Mouse (Mus musculus) ZHBTc4 (cell line): ENCODE results near the gene Mamdc2.
"Not testable (repeated sequence)": the region's sequence is repeated elsewhere in the genome, so short reads cannot be mapped to it uniquely, and the experiment has no call there.

Experiments
- DNase-seq: peaks from one replicate; pipeline ENCODE4 v3.0.0-alpha.2; 2011; ENCODE audit warnings: low read depth, low spot score

Mamdc2 gene

GRCm38 (mm10) chr19:23447988-23448497 is at the start of gene Mamdc2:
TSS of gene Mamdc2 (minus strand) at chr19:23448442.
- DNase-seq: peak; percentile 24

DNA sequence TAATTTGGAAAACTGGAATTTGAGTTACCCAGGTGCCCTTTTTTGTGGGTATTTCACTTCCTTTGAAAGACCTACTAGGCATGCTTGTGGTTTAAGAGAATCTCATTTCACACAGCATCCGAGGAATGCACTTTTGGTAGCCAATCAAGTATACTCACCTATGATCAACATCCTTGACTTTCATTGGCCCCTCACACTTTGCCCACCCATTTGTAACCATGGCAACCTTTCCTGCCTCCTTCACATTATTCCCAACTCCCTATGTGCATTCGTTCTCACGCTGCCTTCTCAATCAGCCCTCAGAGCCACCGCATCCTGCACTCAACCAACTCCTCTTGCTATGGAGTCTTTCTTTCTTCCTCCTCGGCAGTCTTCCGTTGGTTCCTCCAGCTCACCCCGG is 49.8 kb upstream of the Mamdc2 start:
- DNase-seq: peak; percentile 78

DNA sequence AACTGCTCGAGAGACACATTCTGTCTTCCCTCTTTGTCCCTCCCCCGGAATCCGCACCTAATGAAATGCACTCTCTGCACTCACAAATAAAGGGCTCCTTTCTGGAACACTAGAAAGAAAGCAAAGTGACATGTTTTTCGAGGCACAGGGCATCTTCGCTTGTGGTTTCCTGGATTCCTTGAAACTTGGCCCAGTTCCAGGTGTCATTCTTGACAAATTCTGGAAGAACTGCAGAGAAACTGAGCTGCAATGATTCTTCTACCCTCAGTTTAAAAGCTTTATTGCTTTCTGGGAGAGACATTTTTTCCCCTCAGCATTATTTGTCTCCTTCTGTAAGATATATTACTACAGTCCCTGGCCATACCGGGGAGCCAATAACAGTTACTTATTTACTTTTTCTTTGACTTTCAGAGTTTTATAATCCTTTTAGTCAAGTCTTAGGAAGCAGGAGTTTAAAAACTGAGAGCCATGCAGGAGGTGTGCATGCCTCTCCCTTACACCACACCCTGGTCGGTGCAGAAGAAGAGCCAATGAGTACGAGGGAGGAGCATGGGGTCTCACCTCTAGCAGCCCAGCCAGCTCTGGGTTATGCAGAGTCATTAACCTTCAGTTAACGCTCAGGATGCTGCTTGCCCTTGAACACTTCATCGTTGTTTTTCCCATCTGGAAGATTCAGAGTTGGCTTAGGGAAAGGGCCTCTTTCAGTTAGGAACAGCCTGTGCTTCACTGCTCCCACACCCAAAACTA is 49.1 kb upstream of the Mamdc2 start:
- DNase-seq: peak; percentile 44

DNA sequence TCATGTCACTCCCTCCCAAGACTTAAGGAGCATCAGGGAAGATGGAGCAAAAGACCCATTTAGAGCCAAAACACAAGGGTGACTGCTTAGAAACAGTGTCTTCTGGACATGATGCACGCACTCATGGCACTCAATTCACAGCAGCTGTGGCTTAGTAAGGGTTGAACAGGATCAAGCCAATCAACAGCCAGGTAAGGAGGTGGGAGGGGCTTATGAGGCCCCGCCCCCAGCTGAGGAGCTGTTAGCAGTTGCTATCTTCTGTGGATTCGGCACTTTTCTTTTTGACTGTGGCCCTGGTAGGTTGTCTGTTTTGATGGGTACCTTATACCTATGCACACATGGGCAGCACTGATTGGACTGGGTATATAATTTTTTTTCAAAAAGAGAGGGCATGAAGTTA is 48.3 kb upstream of the Mamdc2 start:
- DNase-seq: peak; percentile 73

- DNase-seq: no peak
These were observed 44.4 kb upstream of the Mamdc2 start for GRCm38 (mm10) chr19:23492663-23493062.

DNA sequence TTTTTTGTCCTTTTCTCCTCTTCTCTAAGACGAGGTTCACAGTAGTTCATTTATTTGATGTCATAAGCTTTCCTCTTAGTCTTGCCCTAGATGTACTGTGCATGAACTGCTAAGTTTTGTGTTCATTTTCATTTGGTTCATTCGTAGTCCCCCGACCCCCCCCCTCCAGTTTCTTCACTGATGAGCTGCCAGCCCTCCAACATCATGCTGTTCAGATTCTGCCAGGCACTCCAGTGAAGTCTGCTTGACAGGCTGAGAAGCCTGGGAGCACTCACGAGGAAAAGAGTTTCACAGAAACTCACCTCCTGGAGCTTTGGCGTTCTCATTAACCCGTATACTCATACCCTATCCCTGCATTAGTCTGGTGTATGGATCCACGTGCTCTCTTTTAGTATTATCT is 42.5 kb upstream of the Mamdc2 start:
- not testable (repeated sequence) for DNase-seq

DNA sequence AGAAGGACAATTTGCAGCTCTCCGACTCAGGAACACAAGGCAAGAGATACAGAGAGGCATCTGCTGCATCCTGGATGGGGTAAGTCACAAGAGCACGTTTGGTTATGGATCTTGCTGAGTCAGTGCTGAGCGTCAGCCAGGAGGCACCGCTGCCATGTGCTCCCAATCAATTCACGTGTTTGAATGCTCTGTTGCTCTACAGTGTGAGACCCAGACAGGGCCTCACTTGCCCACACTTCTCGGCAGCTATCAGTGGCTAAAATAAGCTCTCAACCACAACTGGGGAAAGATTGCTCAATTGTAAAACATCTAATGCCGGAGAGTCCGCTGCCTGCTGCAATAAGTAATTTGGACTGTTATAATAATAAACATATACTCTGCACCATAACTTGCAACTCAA is 41.5 kb upstream of the Mamdc2 start:
- DNase-seq: no peak

GRCm38 (mm10) chr19:23487421-23487820 is 39.2 kb upstream of the Mamdc2 start:
- no peak for DNase-seq

GRCm38 (mm10) chr19:23486631-23487270 is 38.5 kb upstream of the Mamdc2 start:
- no peak for DNase-seq

DNA sequence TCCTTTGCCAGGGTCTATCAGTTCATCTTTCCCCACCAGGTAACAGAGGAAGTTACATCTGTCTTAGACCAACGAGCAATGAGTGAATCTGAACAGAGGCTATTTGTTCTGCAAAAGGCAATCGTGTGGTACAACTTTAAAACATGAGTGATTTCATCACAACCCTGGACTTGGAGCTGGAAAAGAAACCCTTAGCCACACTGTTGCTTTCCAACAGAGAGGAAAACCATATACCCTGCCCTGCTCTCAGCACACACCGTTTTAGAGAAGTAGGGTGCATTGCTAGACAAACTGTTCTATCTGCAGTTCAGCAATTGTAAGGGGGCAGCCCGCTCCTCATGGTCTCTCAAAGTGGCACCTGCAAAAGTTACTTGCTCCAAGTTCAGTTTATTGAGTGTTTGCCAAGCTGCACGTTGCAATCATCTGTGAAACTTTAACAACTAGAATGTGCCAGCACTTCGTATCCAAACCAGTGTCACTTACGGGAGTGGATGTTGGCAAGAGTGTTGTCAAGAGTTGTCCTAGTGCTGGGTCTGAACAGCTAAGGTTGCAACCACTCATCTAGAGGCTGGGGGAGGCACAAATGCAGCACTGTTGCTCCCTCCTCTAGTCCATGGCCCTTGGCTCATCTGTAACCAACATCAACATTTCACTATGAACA is 37.8 kb upstream of the Mamdc2 start:
- DNase-seq: no peak

GRCm38 (mm10) chr19:23482571-23482970 is 34.3 kb upstream of the Mamdc2 start:
- not testable (repeated sequence) for DNase-seq

DNA sequence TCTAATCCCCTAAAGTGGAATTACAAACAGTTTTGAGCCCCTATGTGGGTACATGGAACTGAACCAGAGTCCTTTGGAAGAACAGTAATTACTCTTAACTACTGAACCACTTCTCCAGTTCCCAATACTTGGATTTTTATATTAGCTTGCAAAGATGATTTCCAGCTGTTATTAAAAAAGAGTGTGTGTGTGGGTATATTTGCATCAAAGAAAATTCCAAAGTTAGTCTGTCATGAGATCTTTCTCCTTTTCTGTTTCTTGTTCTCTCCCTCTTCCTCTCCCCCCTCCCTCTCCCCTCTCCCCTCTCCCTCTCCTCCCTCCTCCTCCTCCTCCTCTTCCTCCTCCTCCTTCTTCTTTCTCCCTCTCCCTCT is 31.3 kb upstream of the Mamdc2 start:
- no peak for DNase-seq

- DNase-seq: peak; percentile 76
These were observed 30.8 kb upstream of the Mamdc2 start for GRCm38 (mm10) chr19:23478895-23479596.

GRCm38 (mm10) chr19:23477826-23478225 is 29.6 kb upstream of the Mamdc2 start:
- DNase-seq: no peak

- DNase-seq: peak; percentile 84
These were observed 19.6 kb upstream of the Mamdc2 start for GRCm38 (mm10) chr19:23467866-23468265.

GRCm38 (mm10) chr19:23467011-23467410 is 18.8 kb upstream of the Mamdc2 start:
- DNase-seq: no peak

- peak; percentile 16 for DNase-seq
These were observed 9.2 kb upstream of the Mamdc2 start for GRCm38 (mm10) chr19:23457492-23457891.

GRCm38 (mm10) chr19:23451361-23451760 is 3.1 kb upstream of the Mamdc2 start:
- no peak for DNase-seq

DNA sequence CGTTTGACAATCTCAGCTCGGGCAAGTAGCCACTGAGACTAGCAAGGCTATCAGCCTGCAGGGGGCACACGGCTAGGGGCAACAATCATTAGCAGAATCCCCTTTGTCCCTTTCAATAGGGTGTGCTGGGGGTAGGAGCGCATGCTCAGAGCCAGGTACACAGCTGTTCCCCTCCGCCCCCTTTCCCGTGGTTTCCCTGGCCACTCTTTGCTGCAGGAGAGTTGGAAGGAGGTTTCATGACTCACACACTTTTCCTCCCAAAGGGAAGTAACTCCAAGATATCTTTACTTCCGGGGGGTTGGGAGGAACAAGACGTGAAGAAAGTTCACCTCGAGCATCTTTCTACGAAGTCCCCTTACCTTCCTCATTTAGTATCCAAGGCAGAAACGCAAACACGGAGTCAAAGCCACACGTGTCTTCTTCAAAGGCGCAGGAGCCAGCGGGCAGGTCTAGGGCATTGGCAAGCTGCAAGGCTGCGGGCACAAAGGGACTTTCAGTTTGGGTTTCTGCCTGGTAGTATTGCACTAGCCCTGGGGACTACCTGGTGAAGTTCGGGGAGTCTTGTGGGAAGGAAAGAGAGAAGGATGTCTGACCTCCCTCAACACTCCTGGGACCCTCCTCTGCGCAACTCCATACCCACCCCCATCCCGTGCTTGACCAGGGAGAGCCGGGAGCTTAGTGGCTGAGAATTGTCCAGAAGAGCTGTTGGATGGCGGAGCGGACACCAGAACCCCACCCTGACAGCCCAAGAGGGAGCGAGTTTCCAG is 838 bp downstream of the Mamdc2 start:
- DNase-seq: peak; percentile 36

GRCm38 (mm10) chr19:23444910-23445845 is 3.1 kb downstream of the Mamdc2 start:
- no peak for DNase-seq
